Mouse (Mus musculus) intestine, postnatal 0 days (tissue): Measurements from ENCODE around the gene Mphosph9. TPM values are rescaled to one million over a fixed set of nuclear protein-coding genes. Genes with fewer than 3 reads are reported as not detected.

ENCODE experiments used
- ATAC-seq: fragments of 200-750 bp; cut with Nextera tagmentation; 2 replicates; pipeline ENCODE4 v1.8.0; 2017; ENCODE audit warnings: mild to moderate bottlenecking, moderate TSS enrichment, moderate library complexity
- H3K27ac ChIP-seq: fragments of 300-500 bp; sonication (generic); 2 replicates; pipeline ENCODE4 v1.5.1; 2014; ENCODE audit warnings: mild to moderate bottlenecking, low read depth, low read length, moderate library complexity
- H3K27me3 ChIP-seq: fragments of 300-500 bp; sonication (generic); replicated peaks from 2 replicates; pipeline ENCODE4 v1.6.1; 2014; ENCODE audit warnings: low read length, mixed read lengths; ENCODE audit not compliant: control insufficient read depth, insufficient read depth
- H3K36me3 ChIP-seq: fragments of 300-500 bp; sonication (generic); 2 replicates; pipeline ENCODE4 v1.6.1; 2014; ENCODE audit warnings: mild to moderate bottlenecking, moderate library complexity; ENCODE audit not compliant: control insufficient read depth, insufficient read depth
- H3K4me1 ChIP-seq: fragments of 300-500 bp; sonication (generic); replicated peaks from 2 replicates; pipeline ENCODE4 v1.6.1; 2014; ENCODE audit warnings: antibody characterized with exemption, low read length, mixed read lengths; ENCODE audit not compliant: control insufficient read depth, insufficient read depth
- H3K4me2 ChIP-seq: fragments of 300-500 bp; sonication (generic); replicated peaks from 2 replicates; pipeline ENCODE4 v1.6.1; 2014; ENCODE audit warnings: low read depth, mild to moderate bottlenecking, moderate library complexity
- H3K4me3 ChIP-seq: fragments of 300-500 bp; sonication (generic); 2 replicates; pipeline ENCODE4 v1.5.1; 2014; ENCODE audit warnings: low read depth, low read length
- H3K9ac ChIP-seq: fragments of 300-500 bp; sonication (generic); 2 replicates; pipeline ENCODE4 v1.6.1; 2014; ENCODE audit warnings: mild to moderate bottlenecking, low read depth, low read length
- H3K9me3 ChIP-seq: fragments of 300-500 bp; sonication (generic); 2 replicates; pipeline ENCODE4 v1.6.1; 2016; ENCODE audit warnings: mixed run types; ENCODE audit not compliant: control insufficient read depth
- CTCF ChIP-seq: sonication (generic); IDR thresholded peaks from 2 replicates; pipeline ENCODE4 v1.5.1; 2016; ENCODE audit warnings: low read depth, mild to moderate bottlenecking, control low read depth, antibody characterized with exemption, moderate library complexity
- WGBS: fragments of 180-500 bp; shearing (Covaris S2); extraction: QIAGEN DNeasy Blood & Tissue Kit; methylation state at CpG from one replicate; pipeline ENCODE4 v1.1.7; 2014; 5-methylcytosine and 5-hydroxymethylcytosine counted together
- polyA plus RNA-seq: library from polyadenylated mRNA; unstranded; fragments of >200 nt; fragmentation: Nextera tagmentation; extraction: Ambion mirVana; gene quantifications from 2 replicates; pipeline ENCODE4 v1.2.1, GENCODE M21; 2015

The Mphosph9 gene
- polyA plus RNA-seq, 1 experiment from 2014 or later = 2.6 TPM

GRCm38 (mm10) chr5:124201564-124201963 lies 126.2 kb downstream of the Mphosph9 start:
- ATAC-seq = no peak; the same call in 1 of the 2 replicates
- H3K9me3 ChIP-seq = no peaks in the 10 kb centered on the region
- H3K9ac ChIP-seq = no peak overlapping the region
- no peaks in the 10 kb centered on the region for H3K36me3 ChIP-seq
- no peak overlapping the region for H3K4me2 ChIP-seq
- no peak overlapping the region for H3K27ac ChIP-seq
- peaks cover 20% of the 10 kb centered on the region for H3K4me1 ChIP-seq
- 46% methylated on average over 2 of the region's 2 CpGs for WGBS
- no peak for TF ChIP-seq CTCF
- H3K27me3 ChIP-seq = no peaks in the 10 kb centered on the region
- H3K4me3 ChIP-seq = no peak overlapping the region

Other genes starting within 250 kb of the Mphosph9 start
- gene Abcb9, start 232.2 kb downstream of the Mphosph9 start, polyA plus RNA-seq = 4.0 and 4.6 TPM in 2 replicates
- gene Ogfod2, start 215.7 kb downstream of the Mphosph9 start, polyA plus RNA-seq = 21.3 and 25.0 TPM in 2 replicates
- gene Arl6ip4, start 211.9 kb downstream of the Mphosph9 start, polyA plus RNA-seq = 75.5 and 76.9 TPM in 2 replicates
- gene Pitpnm2, start 78.2 kb downstream of the Mphosph9 start, polyA plus RNA-seq = 1.5 and 1.9 TPM in 2 replicates
- 5.0 TPM in 2 replicates for gene 2810006K23Rik, start 117 bp upstream of the Mphosph9 start, polyA plus RNA-seq
- gene Cdk2ap1, start 35.1 kb upstream of the Mphosph9 start, polyA plus RNA-seq = 43.3 and 53.6 TPM in 2 replicates
- 49.3 and 56.6 TPM in 2 replicates for gene Sbno1, start 98.0 kb upstream of the Mphosph9 start, polyA plus RNA-seq
- 77.5 and 80.5 TPM in 2 replicates for gene Kmt5a, start 112.0 kb upstream of the Mphosph9 start, polyA plus RNA-seq
- gene Rilpl2, start 150.4 kb upstream of the Mphosph9 start, polyA plus RNA-seq = 48.2 and 49.7 TPM in 2 replicates
- 15.5 and 17.9 TPM in 2 replicates for gene Snrnp35, start 155.2 kb upstream of the Mphosph9 start, polyA plus RNA-seq
- 6.6 and 7.5 TPM in 2 replicates for gene Rilpl1, start 203.4 kb upstream of the Mphosph9 start, polyA plus RNA-seq
- gene Tmed2, start 212.7 kb upstream of the Mphosph9 start, polyA plus RNA-seq = 398 and 414 TPM in 2 replicates
- 6.3 and 10.0 TPM in 2 replicates for gene Ddx55, start 224.9 kb upstream of the Mphosph9 start, polyA plus RNA-seq